Mouse (Mus musculus) MEL (cell line): ENCODE results near the gene Arid5b. TPM values are rescaled to one million over a fixed set of nuclear protein-coding genes. Genes with fewer than 3 reads are reported as not detected.

ENCODE experiments used
- DNase-seq: peaks from one replicate; pipeline ENCODE4 v3.0.0; 2011; ENCODE audit warnings: low read depth, low spot score
- H3K27ac ChIP-seq: 2 replicates; pipeline ENCODE4 v1.5.1; 2012; ENCODE audit warnings: low read depth, mild to moderate bottlenecking, control low read depth, low read length, moderate library complexity; ENCODE audit not compliant: control insufficient read depth
- H3K27me3 ChIP-seq, 2 experiments: fragments of 150-350 bp in 1 of 2; sonication (generic) in 1 of 2; 2 replicates each; pipeline ENCODE4 v1.6.1; 2012; ENCODE audit warnings: low read length in 2 of 2, mild to moderate bottlenecking in 2 of 2, improper control_type of control experiment in 1 of 2, moderate library complexity in 1 of 2; ENCODE audit not compliant: insufficient read depth in 2 of 2, control insufficient read depth in 1 of 2
- H3K36me3 ChIP-seq, 2 experiments: 2 replicates each; pipeline ENCODE4 v1.6.1; 2012 to 2014; ENCODE audit warnings: low read length in 2 of 2, improper control_type of control experiment in 1 of 2, inconsistent platforms in 1 of 2, mild to moderate bottlenecking in 1 of 2; ENCODE audit not compliant: insufficient read depth in 2 of 2, control insufficient read depth in 1 of 2
- H3K4me1 ChIP-seq, 2 experiments: fragments of 150-350 bp in 1 of 2; sonication (generic) in 1 of 2; 2 replicates each; pipeline ENCODE4 v1.6.1; 2012; ENCODE audit warnings: low read length in 2 of 2, improper control_type of control experiment in 1 of 2, mild to moderate bottlenecking in 1 of 2; ENCODE audit not compliant: insufficient read depth in 2 of 2, control insufficient read depth in 1 of 2
- H3K4me3 ChIP-seq, 2 experiments: fragments of 150-350 bp in 1 of 2; sonication (generic) in 1 of 2; 2 replicates each; pipeline ENCODE4 v1.5.1; 2012; ENCODE audit warnings: low read depth in 2 of 2, low read length in 2 of 2, mild to moderate bottlenecking in 2 of 2, moderate library complexity in 2 of 2, control low read depth in 1 of 2, improper control_type of control experiment in 1 of 2; ENCODE audit not compliant: control insufficient read depth in 1 of 2, insufficient read depth in 1 of 2
- H3K79me2 ChIP-seq: 2 replicates; pipeline ENCODE4 v1.6.1; 2012; ENCODE audit warnings: mild to moderate bottlenecking, low read length, moderate library complexity; ENCODE audit not compliant: control insufficient read depth, poor library complexity, insufficient read depth
- H3K9ac ChIP-seq: 2 replicates; pipeline ENCODE4 v1.6.1; 2012; ENCODE audit warnings: low read depth, mild to moderate bottlenecking, control low read depth, low read length, moderate library complexity; ENCODE audit not compliant: control insufficient read depth, poor library complexity, severe bottlenecking
- H3K9me3 ChIP-seq: fragments of 150-350 bp; sonication (generic); replicated peaks from 2 replicates; pipeline ENCODE4 v1.6.1; 2012; ENCODE audit warnings: mild to moderate bottlenecking, low read length, improper control_type of control experiment, moderate library complexity; ENCODE audit not compliant: insufficient read depth
- CTCF ChIP-seq, 3 experiments: IDR thresholded peaks in 2 of 3; conservative IDR thresholded peaks in 1 of 3; 2 replicates each; pipeline ENCODE4 v1.5.1; 2011 to 2012; ENCODE audit warnings: low read length in 3 of 3, low read depth in 2 of 3, mild to moderate bottlenecking in 2 of 3, improper control_type of control experiment in 1 of 3, inconsistent platforms in 1 of 3, mixed read lengths in 1 of 3, moderate library complexity in 1 of 3; ENCODE audit not compliant: control insufficient read depth in 1 of 3, insufficient read depth in 1 of 3, poor library complexity in 1 of 3, severe bottlenecking in 1 of 3
- ELF1 ChIP-seq: IDR thresholded peaks from 2 replicates; pipeline ENCODE4 v1.6.1; 2014; ENCODE audit warnings: low read depth, mild to moderate bottlenecking, inconsistent platforms, low read length, improper control_type of control experiment, moderate library complexity
- EP300 ChIP-seq, 2 experiments: IDR thresholded peaks; 2 replicates each; pipeline ENCODE4 v1.6.1; 2011; ENCODE audit warnings: improper control_type of control experiment in 2 of 2, low read length in 2 of 2, low read depth in 1 of 2, mild to moderate bottlenecking in 1 of 2
- ETS1 ChIP-seq: IDR thresholded peaks from 2 replicates; pipeline ENCODE4 v1.6.1; 2012; ENCODE audit warnings: low read depth, mild to moderate bottlenecking, inconsistent platforms, low read length, improper control_type of control experiment, moderate library complexity
- GABPA ChIP-seq: IDR thresholded peaks from 2 replicates; pipeline ENCODE4 v1.6.1; 2012; ENCODE audit warnings: low read depth, mild to moderate bottlenecking, inconsistent platforms, low read length, improper control_type of control experiment, moderate library complexity
- GATA1 ChIP-seq: IDR thresholded peaks from 2 replicates; pipeline ENCODE4 v1.6.1; 2011; ENCODE audit warnings: low read depth, low read length, improper control_type of control experiment
- HCFC1 ChIP-seq: IDR thresholded peaks from 2 replicates; pipeline ENCODE4 v1.6.1; 2012; ENCODE audit warnings: low read depth, mild to moderate bottlenecking, inconsistent platforms, low read length, improper control_type of control experiment, moderate library complexity
- JUND ChIP-seq: IDR thresholded peaks from 2 replicates; pipeline ENCODE4 v1.6.1; 2011; ENCODE audit warnings: low read depth, mild to moderate bottlenecking, improper control_type of control experiment, low read length
- MAFK ChIP-seq: IDR thresholded peaks from 2 replicates; pipeline ENCODE4 v1.6.1; 2011; ENCODE audit warnings: low read depth, mild to moderate bottlenecking, low read length, improper control_type of control experiment, borderline replicate concordance
- MEF2A ChIP-seq: IDR thresholded peaks from 2 replicates; pipeline ENCODE4 v1.6.1; 2014; ENCODE audit warnings: low read depth, mild to moderate bottlenecking, inconsistent platforms, low read length, improper control_type of control experiment; ENCODE audit not compliant: poor library complexity, insufficient replicate concordance, severe bottlenecking; ENCODE audit errors: extremely low read depth
- MXI1 ChIP-seq: IDR thresholded peaks from 2 replicates; pipeline ENCODE4 v1.6.1; 2011; ENCODE audit warnings: mild to moderate bottlenecking, low read depth, low read length, improper control_type of control experiment
- MYB ChIP-seq: IDR thresholded peaks from 2 replicates; pipeline ENCODE4 v1.6.1; 2011; ENCODE audit warnings: mild to moderate bottlenecking, low read depth, low read length, improper control_type of control experiment
- MYC ChIP-seq: IDR thresholded peaks from 2 replicates; pipeline ENCODE4 v1.6.1; 2011; ENCODE audit warnings: low read depth, mild to moderate bottlenecking, low read length, improper control_type of control experiment, moderate library complexity
- NELFE ChIP-seq: IDR thresholded peaks from 2 replicates; pipeline ENCODE4 v1.6.1; 2011; ENCODE audit warnings: low read depth, low read length, improper control_type of control experiment
- POLR2A ChIP-seq, 2 experiments: IDR thresholded peaks; 2 replicates each; pipeline ENCODE4 v1.6.1; 2011 to 2012; ENCODE audit warnings: low read length in 2 of 2, mild to moderate bottlenecking in 2 of 2, control low read depth in 1 of 2, improper control_type of control experiment in 1 of 2, low read depth in 1 of 2, moderate library complexity in 1 of 2; ENCODE audit not compliant: control insufficient read depth in 1 of 2, insufficient read depth in 1 of 2, poor library complexity in 1 of 2
- POLR2AphosphoS2 ChIP-seq: IDR thresholded peaks from 2 replicates; pipeline ENCODE4 v1.6.1; 2011; ENCODE audit warnings: low read length, improper control_type of control experiment
- POLR2AphosphoS5 ChIP-seq: IDR thresholded peaks from 2 replicates; pipeline ENCODE4 v1.6.1; 2012; ENCODE audit warnings: low read depth, borderline replicate concordance, mild to moderate bottlenecking, inconsistent platforms, low read length, moderate library complexity, mixed read lengths
- RAD21 ChIP-seq: IDR thresholded peaks from 2 replicates; pipeline ENCODE4 v1.6.1; 2011; ENCODE audit warnings: mild to moderate bottlenecking, low read depth, low read length, improper control_type of control experiment
- RCOR1 ChIP-seq: IDR thresholded peaks from 2 replicates; pipeline ENCODE4 v1.6.1; 2012; ENCODE audit warnings: low read depth, mild to moderate bottlenecking, inconsistent platforms, low read length, improper control_type of control experiment
- SIN3A ChIP-seq: IDR thresholded peaks from 2 replicates; pipeline ENCODE4 v1.6.1; 2012; ENCODE audit warnings: low read length, improper control_type of control experiment, inconsistent platforms
- SMC3 ChIP-seq: IDR thresholded peaks from 2 replicates; pipeline ENCODE4 v1.6.1; 2011; ENCODE audit warnings: low read depth, low read length, improper control_type of control experiment
- TBP ChIP-seq: IDR thresholded peaks from 2 replicates; pipeline ENCODE4 v1.8.0; 2011; ENCODE audit warnings: low read depth, low read length, improper control_type of control experiment
- TCF12 ChIP-seq: IDR thresholded peaks from 2 replicates; pipeline ENCODE4 v1.6.1; 2014; ENCODE audit warnings: low read depth, mild to moderate bottlenecking, inconsistent platforms, low read length, improper control_type of control experiment, moderate library complexity
- USF1 ChIP-seq: IDR thresholded peaks from 2 replicates; pipeline ENCODE4 v1.6.1; 2014; ENCODE audit warnings: low read depth, mild to moderate bottlenecking, inconsistent platforms, low read length, improper control_type of control experiment, moderate library complexity
- ZC3H11A ChIP-seq: IDR thresholded peaks from 2 replicates; pipeline ENCODE4 v1.6.1; 2012; ENCODE audit warnings: low read depth, mild to moderate bottlenecking, inconsistent platforms, low read length, improper control_type of control experiment
- ZKSCAN1 ChIP-seq: IDR thresholded peaks from 2 replicates; pipeline ENCODE4 v1.6.1; 2012; ENCODE audit warnings: low read depth, mild to moderate bottlenecking, inconsistent platforms, low read length, improper control_type of control experiment, moderate library complexity
- ZMIZ1 ChIP-seq: IDR thresholded peaks from 2 replicates; pipeline ENCODE4 v1.6.1; 2012; ENCODE audit warnings: low read depth, mild to moderate bottlenecking, inconsistent platforms, low read length, improper control_type of control experiment, moderate library complexity
- polyA plus RNA-seq, 2 experiments: library from polyadenylated mRNA; stranded (reverse) in 1 of 2; unstranded in 1 of 2; fragments of >175 nt in 1 of 2; fragments of >200 nt in 1 of 2; gene quantifications; 2 replicates each; pipeline versions ENCODE4 v1.2.1 to v1.2.4; 2012; ENCODE audit warnings: low replicate concordance in 2 of 2, low read depth in 1 of 2; ENCODE audit not compliant: insufficient read length in 2 of 2, insufficient read depth in 1 of 2, missing spikeins in 1 of 2
- total RNA-seq: library from RNA; depleted of rRNA; stranded (reverse); fragments of 300-350 nt; gene quantifications from 2 replicates; pipeline ENCODE4 v1.2.3, GENCODE M21; 2012

The Arid5b gene
- total and polyA plus RNA-seq, 3 experiments = 0.03 TPM; not detected in 2

DNA sequence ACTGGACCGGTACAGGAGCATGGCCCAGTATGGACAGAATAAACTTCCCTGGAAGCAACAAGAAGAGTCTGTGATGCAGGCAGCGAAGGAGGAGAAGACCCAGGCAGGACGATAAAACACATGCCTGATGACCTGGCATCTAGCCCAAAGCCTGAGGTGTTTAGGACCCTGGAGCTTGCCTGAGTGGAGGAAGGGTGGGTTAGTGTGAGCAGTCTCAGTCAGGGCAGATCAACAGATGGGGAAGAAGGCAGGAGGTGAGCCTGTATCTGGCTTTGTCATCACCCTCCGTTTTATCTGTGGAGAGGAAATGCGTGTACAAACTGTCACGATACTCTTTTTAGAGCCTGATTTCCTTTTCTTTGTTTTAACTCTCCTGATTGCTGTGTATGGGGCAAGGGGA, 196.8 kb downstream of the Arid5b start:
- Histone ChIP-seq H3K4me3 (no peak overlapping the region), H3K36me3 (peaks cover 0 to 3% of the 10 kb centered on the region in 2 experiments; a peak in 1 of 4 replicates), H3K79me2 (no peaks in the 10 kb centered on the region), H3K27ac (no peak overlapping the region), H3K9me3 (no peaks in the 10 kb centered on the region), H3K9ac (no peak overlapping the region), H3K4me1 (peaks cover 0 to 8% of the 10 kb centered on the region in 2 experiments; a peak in 1 of 4 replicates), H3K27me3 (no peaks in the 10 kb centered on the region)
- DNase-seq = peak; percentile 47
- no peak for TF ChIP-seq RAD21
- TF ChIP-seq CTCF (IDR thresholded peaks at IDR 0.05 in 2 of 3, conservative IDR thresholded peaks at IDR 0.05 in 1 of 3; ENCODE audit: control insufficient read depth in 1 of 3, insufficient read depth in 1 of 3, low read depth in 2 of 3, low read length in 3 of 3, poor library complexity in 1 of 3, severe bottlenecking in 1 of 3) = no peak
- no peak for TF ChIP-seq ELF1
- no peak for TF ChIP-seq SMC3
- TF ChIP-seq HCFC1 = no peak
- TF ChIP-seq MXI1 = no peak
- no peak for TF ChIP-seq SIN3A
- no peak for TF ChIP-seq MEF2A
- TF ChIP-seq ETS1 = 0 out of 2 replicates have a peak, but pooled peaks have one; percentile 45
- TF ChIP-seq MYB = no peak
- peak; percentile 20 to 45; a peak in 3 of 4 replicates for TF ChIP-seq EP300 (IDR thresholded peaks at IDR 0.05; ENCODE audit: low read depth in 1 of 2, low read length in 2 of 2)
- TF ChIP-seq TBP = no peak
- TF ChIP-seq USF1 = no peak
- no peak for TF ChIP-seq ZC3H11A
- TF ChIP-seq MAFK = no peak
- no peak for TF ChIP-seq RCOR1
- TF ChIP-seq GABPA = no peak
- 0 out of 2 replicates have a peak, but pooled peaks have one; percentile 9 for TF ChIP-seq TCF12
- no peak for TF ChIP-seq ZMIZ1
- peak; percentile 25; the same call in 1 of the 2 replicates for TF ChIP-seq GATA1
- TF ChIP-seq MYC = no peak
- TF ChIP-seq POLR2AphosphoS2 = no peak
- TF ChIP-seq JUND = no peak
- no peak for TF ChIP-seq POLR2A (IDR thresholded peaks at IDR 0.05; ENCODE audit: control insufficient read depth in 1 of 2, insufficient read depth in 1 of 2, low read depth in 1 of 2, low read length in 2 of 2, poor library complexity in 1 of 2)
- TF ChIP-seq NELFE = no peak
- no peak for TF ChIP-seq ZKSCAN1
- TF ChIP-seq POLR2AphosphoS5 = no peak
